Mouse (Mus musculus) hindbrain, embryonic 15.5 days (tissue): Measurements from ENCODE around the gene Tenm4. TPM values are rescaled to one million over a fixed set of nuclear protein-coding genes. Genes with fewer than 3 reads are reported as not detected.

Experiments
- ATAC-seq: fragments of 200-750 bp; cut with Nextera tagmentation; 2 replicates; pipeline ENCODE4 v1.8.0; 2017; ENCODE audit warnings: low read depth, moderate number of reproducible peaks, moderate TSS enrichment; ENCODE audit not compliant: low FRiP score
- H3K27ac ChIP-seq: fragments of 300-500 bp; sonication (generic); replicated peaks from 2 replicates; pipeline ENCODE4 v1.5.1; 2015; ENCODE audit warnings: mild to moderate bottlenecking, inconsistent platforms
- H3K27me3 ChIP-seq: fragments of 300-500 bp; sonication (generic); 2 replicates; pipeline ENCODE4 v1.6.1; 2015; ENCODE audit warnings: control low read depth, inconsistent platforms
- H3K36me3 ChIP-seq: fragments of 300-500 bp; sonication (generic); 2 replicates; pipeline ENCODE4 v1.6.1; 2015; ENCODE audit warnings: control low read depth, inconsistent platforms
- H3K4me1 ChIP-seq: fragments of 300-500 bp; sonication (generic); replicated peaks from 2 replicates; pipeline ENCODE4 v1.6.1; 2015; ENCODE audit warnings: control low read depth, inconsistent platforms
- H3K4me2 ChIP-seq: fragments of 300-500 bp; sonication (generic); 2 replicates; pipeline ENCODE4 v1.6.1; 2015; ENCODE audit warnings: moderate library complexity, mild to moderate bottlenecking, inconsistent platforms
- H3K4me3 ChIP-seq: fragments of 300-500 bp; sonication (generic); 2 replicates; pipeline ENCODE4 v1.5.1; 2015; ENCODE audit warnings: mild to moderate bottlenecking, inconsistent platforms
- H3K9ac ChIP-seq: fragments of 300-500 bp; sonication (generic); 2 replicates; pipeline ENCODE4 v1.6.1; 2015; ENCODE audit warnings: inconsistent platforms
- H3K9me3 ChIP-seq: fragments of 300-500 bp; sonication (generic); 2 replicates; pipeline ENCODE4 v1.6.1; 2016; ENCODE audit warnings: control low read depth, inconsistent platforms
- WGBS: fragments of 180-500 bp; shearing (Covaris S2); methylation state at CpG from one replicate; pipeline ENCODE4 v1.1.7; 2015; 5-methylcytosine and 5-hydroxymethylcytosine counted together
- polyA plus RNA-seq: library from polyadenylated mRNA; unstranded; fragments of >200 nt; fragmentation: Nextera tagmentation; extraction: Ambion mirVana; gene quantifications from 2 replicates; pipeline ENCODE4 v1.2.1, GENCODE M21; 2015

Gene Tenm4
- polyA plus RNA-seq, 1 experiment from 2014 or later = 39.0 TPM

- peak; percentile 77 for ATAC-seq
- Histone ChIP-seq H3K4me3 (no peak overlapping the region), H3K27me3 (no peaks in the 10 kb centered on the region), H3K27ac (no peak overlapping the region), H3K4me2 (no peak overlapping the region), H3K4me1 (peaks cover 9% of the 10 kb centered on the region; the same call in 1 of the 2 replicates), H3K9ac (no peak overlapping the region), H3K9me3 (no peaks in the 10 kb centered on the region), H3K36me3 (no peaks in the 10 kb centered on the region)
- WGBS = 23% methylated on average over 11 of the region's 11 CpGs
Observed at GRCm38 (mm10) chr7:96400411-96400810, 229.4 kb downstream of the Tenm4 start.

- no peaks in the 10 kb centered on the region; the same call in 1 of the 2 replicates for H3K27me3 ChIP-seq
- ATAC-seq = no peak
- peaks cover 20% of the 10 kb centered on the region for H3K4me1 ChIP-seq
- H3K9ac ChIP-seq = no peak overlapping the region
- WGBS = 75% methylated on average over 8 of the region's 8 CpGs
- H3K9me3 ChIP-seq = no peaks in the 10 kb centered on the region
- no peak overlapping the region for H3K4me3 ChIP-seq
- no peak overlapping the region for H3K27ac ChIP-seq
- no peak overlapping the region for H3K4me2 ChIP-seq
- H3K36me3 ChIP-seq = no peaks in the 10 kb centered on the region
Observed at GRCm38 (mm10) chr7:96406630-96407214, 235.7 kb downstream of the Tenm4 start.

GRCm38 (mm10) chr7:96408161-96408889 is 237.3 kb downstream of the Tenm4 start:
- 50% methylated on average over 6 of the region's 6 CpGs for WGBS
- no peak overlapping the region for H3K4me2 ChIP-seq
- H3K9ac ChIP-seq = no peak overlapping the region
- H3K36me3 ChIP-seq = no peaks in the 10 kb centered on the region
- peaks cover 23% of the 10 kb centered on the region for H3K4me1 ChIP-seq
- no peak overlapping the region for H3K4me3 ChIP-seq
- no peaks in the 10 kb centered on the region for H3K9me3 ChIP-seq
- no peak overlapping the region for H3K27ac ChIP-seq
- no peak for ATAC-seq
- H3K27me3 ChIP-seq = no peaks in the 10 kb centered on the region; the same call in 1 of the 2 replicates

GRCm38 (mm10) chr7:96409323-96409880 is 238.4 kb downstream of the Tenm4 start:
- ATAC-seq = no peak
- Histone ChIP-seq H3K4me3 (no peak overlapping the region), H3K4me2 (no peak overlapping the region), H3K9me3 (no peaks in the 10 kb centered on the region), H3K4me1 (peaks cover 34% of the 10 kb centered on the region), H3K27me3 (no peaks in the 10 kb centered on the region; the same call in 1 of the 2 replicates), H3K9ac (no peak overlapping the region), H3K27ac (peak overlapping the region; percentile 45; the same call in 1 of the 2 replicates), H3K36me3 (no peaks in the 10 kb centered on the region)
- 48% methylated on average over 11 of the region's 11 CpGs for WGBS

GRCm38 (mm10) chr7:96413822-96414221 is 242.8 kb downstream of the Tenm4 start:
- ATAC-seq = peak; percentile 12; the same call in 1 of the 2 replicates
- Histone ChIP-seq H3K4me3 (no peak overlapping the region), H3K27me3 (no peaks in the 10 kb centered on the region), H3K4me2 (no peak overlapping the region), H3K9me3 (no peaks in the 10 kb centered on the region), H3K9ac (no peak overlapping the region), H3K27ac (peak overlapping the region; percentile 69; the same call in 1 of the 2 replicates), H3K36me3 (no peaks in the 10 kb centered on the region), H3K4me1 (peaks cover 46% of the 10 kb centered on the region)
- 57% methylated on average over 1 of the region's 1 CpGs for WGBS

- 44% methylated on average over 9 of the region's 9 CpGs for WGBS
- H3K36me3 ChIP-seq = no peaks in the 10 kb centered on the region
- ATAC-seq = peak; percentile 13; the same call in 1 of the 2 replicates
- H3K27me3 ChIP-seq = no peaks in the 10 kb centered on the region
- no peak overlapping the region for H3K4me3 ChIP-seq
- H3K9ac ChIP-seq = no peak overlapping the region
- no peaks in the 10 kb centered on the region for H3K9me3 ChIP-seq
- H3K4me2 ChIP-seq = peak overlapping the region; percentile 21; the same call in 1 of the 2 replicates
- peak overlapping the region; percentile 69 for H3K27ac ChIP-seq
- H3K4me1 ChIP-seq = peaks cover 40% of the 10 kb centered on the region
Observed at GRCm38 (mm10) chr7:96414290-96415055, 243.4 kb downstream of the Tenm4 start.

- whole genome bisulfite sequencing = 58% methylated on average over 13 of the region's 13 CpGs
- H3K9ac ChIP-seq = no peak overlapping the region
- no peak overlapping the region for H3K4me2 ChIP-seq
- no peaks in the 10 kb centered on the region for H3K36me3 ChIP-seq
- H3K9me3 ChIP-seq = no peaks in the 10 kb centered on the region
- H3K4me1 ChIP-seq = peaks cover 32% of the 10 kb centered on the region
- H3K27me3 ChIP-seq = no peaks in the 10 kb centered on the region
- H3K27ac ChIP-seq = no peak overlapping the region
- H3K4me3 ChIP-seq = no peak overlapping the region
- ATAC-seq = peak; percentile 54
Observed at GRCm38 (mm10) chr7:96417251-96418004, 246.4 kb downstream of the Tenm4 start.

GRCm38 (mm10) chr7:96418146-96418545 is 247.1 kb downstream of the Tenm4 start:
- no peak for ATAC-seq
- no peaks in the 10 kb centered on the region for H3K36me3 ChIP-seq
- H3K9ac ChIP-seq = no peak overlapping the region
- WGBS = 86% methylated on average over 3 of the region's 3 CpGs
- peaks cover 29% of the 10 kb centered on the region for H3K4me1 ChIP-seq
- H3K4me2 ChIP-seq = no peak overlapping the region
- no peaks in the 10 kb centered on the region for H3K9me3 ChIP-seq
- no peak overlapping the region for H3K4me3 ChIP-seq
- no peak overlapping the region for H3K27ac ChIP-seq
- H3K27me3 ChIP-seq = no peaks in the 10 kb centered on the region

- peaks cover 13% of the 10 kb centered on the region for H3K4me1 ChIP-seq
- H3K9ac ChIP-seq = no peak overlapping the region
- H3K9me3 ChIP-seq = no peaks in the 10 kb centered on the region
- no peak overlapping the region for H3K4me2 ChIP-seq
- no peak overlapping the region for H3K4me3 ChIP-seq
- H3K36me3 ChIP-seq = no peaks in the 10 kb centered on the region
- no peaks in the 10 kb centered on the region for H3K27me3 ChIP-seq
- ATAC-seq = peak; percentile 32; the same call in 1 of the 2 replicates
- H3K27ac ChIP-seq = no peak overlapping the region
- 65% methylated on average over 3 of the region's 3 CpGs for WGBS
Observed at GRCm38 (mm10) chr7:96420045-96420444, 249.0 kb downstream of the Tenm4 start.

GRCm38 (mm10) chr7:96420926-96421605 is 250.0 kb downstream of the Tenm4 start:
- no peak overlapping the region for H3K27ac ChIP-seq
- H3K4me1 ChIP-seq = peaks cover 13% of the 10 kb centered on the region
- H3K4me3 ChIP-seq = no peak overlapping the region
- no peak for ATAC-seq
- no peak overlapping the region for H3K9ac ChIP-seq
- no peak overlapping the region for H3K4me2 ChIP-seq
- H3K27me3 ChIP-seq = no peaks in the 10 kb centered on the region
- H3K36me3 ChIP-seq = no peaks in the 10 kb centered on the region
- H3K9me3 ChIP-seq = no peaks in the 10 kb centered on the region
- WGBS = 84% methylated on average over 9 of the region's 9 CpGs

- H3K4me3 ChIP-seq = no peak overlapping the region
- no peaks in the 10 kb centered on the region for H3K4me1 ChIP-seq
- no peak overlapping the region for H3K4me2 ChIP-seq
- ATAC-seq = no peak
- H3K9me3 ChIP-seq = no peaks in the 10 kb centered on the region
- no peak overlapping the region for H3K9ac ChIP-seq
- H3K27ac ChIP-seq = no peak overlapping the region
- 74% methylated on average over 8 of the region's 8 CpGs for WGBS
- no peaks in the 10 kb centered on the region for H3K36me3 ChIP-seq
- H3K27me3 ChIP-seq = no peaks in the 10 kb centered on the region
Observed at GRCm38 (mm10) chr7:96426954-96427353, 255.9 kb downstream of the Tenm4 start.
